Mouse (Mus musculus) neural tube, embryonic 11.5 days (tissue): ENCODE measurements around the gene Prrc2a. TPM values are rescaled to one million over a fixed set of nuclear protein-coding genes. Genes with fewer than 3 reads are reported as not detected.
A peak's percentile ranks its signal among the peaks of the same experiment; 100 is the strongest.

Source experiments
- ATAC-seq: fragments of 200-750 bp; cut with Nextera tagmentation; 2 replicates; pipeline ENCODE4 v1.8.0; 2017; ENCODE audit warnings: moderate number of reproducible peaks, mild to moderate bottlenecking, moderate TSS enrichment, moderate library complexity; ENCODE audit not compliant: insufficient read depth, low FRiP score, low TSS enrichment
- DNase-seq: peaks from one replicate; pipeline ENCODE4 v3.0.0-alpha.2; 2015; ENCODE audit warnings: low spot score
- H3K27ac ChIP-seq: fragments of 300-500 bp; sonication (generic); 2 replicates; pipeline ENCODE4 v1.5.1; 2014; ENCODE audit warnings: low read depth, mild to moderate bottlenecking, low read length
- H3K27me3 ChIP-seq: fragments of 300-500 bp; sonication (generic); 2 replicates; pipeline ENCODE4 v1.6.1; 2014; ENCODE audit warnings: mild to moderate bottlenecking, low read length, mixed read lengths; ENCODE audit not compliant: control insufficient read depth, insufficient read depth
- H3K36me3 ChIP-seq: fragments of 300-500 bp; sonication (generic); 2 replicates; pipeline ENCODE4 v1.6.1; 2014; ENCODE audit warnings: mild to moderate bottlenecking, low read length, moderate library complexity, mixed read lengths; ENCODE audit not compliant: control insufficient read depth, insufficient read depth
- H3K4me1 ChIP-seq: fragments of 300-500 bp; sonication (generic); 2 replicates; pipeline ENCODE4 v1.6.1; 2014; ENCODE audit warnings: low read length, mixed read lengths; ENCODE audit not compliant: control insufficient read depth, insufficient read depth
- H3K4me2 ChIP-seq: fragments of 300-500 bp; sonication (generic); 2 replicates; pipeline ENCODE4 v1.6.1; 2014; ENCODE audit warnings: low read depth, mild to moderate bottlenecking, moderate library complexity
- H3K4me3 ChIP-seq: fragments of 300-500 bp; sonication (generic); 2 replicates; pipeline ENCODE4 v1.5.1; 2014; ENCODE audit warnings: low read depth, low read length
- H3K9ac ChIP-seq: fragments of 300-500 bp; sonication (generic); 2 replicates; pipeline ENCODE4 v1.6.1; 2014; ENCODE audit warnings: mild to moderate bottlenecking, low read length
- H3K9me3 ChIP-seq: fragments of 300-500 bp; sonication (generic); 2 replicates; pipeline ENCODE4 v1.6.1; 2016; ENCODE audit warnings: low read length; ENCODE audit not compliant: control insufficient read depth
- WGBS: fragments of 180-500 bp; shearing (Covaris S2); extraction: QIAGEN DNeasy Blood & Tissue Kit; methylation state at CpG from one replicate; pipeline ENCODE4 v1.1.7; 2014; 5-methylcytosine and 5-hydroxymethylcytosine counted together
- polyA plus RNA-seq: library from polyadenylated mRNA; unstranded; fragments of >200 nt; fragmentation: Nextera tagmentation; extraction: Ambion mirVana; gene quantifications from 2 replicates; pipeline ENCODE4 v1.2.1, GENCODE M21; 2014

Prrc2a gene
- polyA plus RNA-seq, 1 experiment from 2014 or later, result 185 TPM

DNA sequence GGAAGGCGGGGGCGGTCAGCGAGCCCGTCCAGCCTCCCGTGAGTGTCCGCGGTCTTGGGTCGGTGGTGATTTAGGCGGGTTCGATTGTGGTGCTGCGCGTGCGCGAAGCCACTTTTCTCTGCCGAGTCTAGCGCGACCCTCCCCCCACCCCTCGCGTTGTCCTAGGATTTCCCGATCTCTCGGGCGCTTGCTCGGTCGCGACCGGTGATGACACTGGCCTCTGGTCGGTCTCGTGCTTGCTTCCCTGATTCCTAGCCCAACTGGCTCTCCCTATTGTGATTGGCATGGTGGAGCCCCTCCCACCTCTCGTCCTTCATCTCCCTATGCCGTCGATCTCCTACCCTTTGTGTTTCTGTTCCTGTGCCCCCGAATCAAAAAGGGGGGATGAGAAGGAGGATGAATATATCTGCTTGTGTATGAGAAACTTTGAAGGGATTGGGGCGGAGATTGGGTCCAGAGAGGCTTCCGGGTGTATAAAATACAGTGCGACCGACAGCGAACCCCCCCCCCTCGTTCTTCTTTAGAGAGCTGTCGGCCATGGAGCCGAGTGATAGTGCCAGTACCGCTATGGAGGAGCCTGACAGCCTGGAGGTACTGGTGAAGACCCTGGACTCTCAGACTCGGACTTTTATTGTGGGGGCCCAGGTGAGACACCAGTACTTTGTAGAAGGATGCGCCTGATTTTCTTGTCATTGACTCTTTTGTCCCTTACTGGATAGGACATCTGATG is 28.9 kb downstream of the Prrc2a start:
- H3K4me2 ChIP-seq, result peak overlapping the region; percentile 85
- ATAC-seq, result peak; percentile 54; the same call in 1 of the 2 replicates
- peaks cover 9% of the 10 kb centered on the region; the same call in 1 of the 2 replicates for H3K4me1 ChIP-seq
- no peak for DNase-seq
- H3K4me3 ChIP-seq, result peak overlapping the region; percentile 74
- no peaks in the 10 kb centered on the region for H3K9me3 ChIP-seq
- peak overlapping the region; percentile 90 for H3K27ac ChIP-seq
- H3K36me3 ChIP-seq, result peaks cover 20% of the 10 kb centered on the region
- 1% methylated on average over 35 of the region's 43 CpGs for WGBS
- H3K9ac ChIP-seq, result peak overlapping the region; percentile 81
- no peaks in the 10 kb centered on the region for H3K27me3 ChIP-seq

DNA sequence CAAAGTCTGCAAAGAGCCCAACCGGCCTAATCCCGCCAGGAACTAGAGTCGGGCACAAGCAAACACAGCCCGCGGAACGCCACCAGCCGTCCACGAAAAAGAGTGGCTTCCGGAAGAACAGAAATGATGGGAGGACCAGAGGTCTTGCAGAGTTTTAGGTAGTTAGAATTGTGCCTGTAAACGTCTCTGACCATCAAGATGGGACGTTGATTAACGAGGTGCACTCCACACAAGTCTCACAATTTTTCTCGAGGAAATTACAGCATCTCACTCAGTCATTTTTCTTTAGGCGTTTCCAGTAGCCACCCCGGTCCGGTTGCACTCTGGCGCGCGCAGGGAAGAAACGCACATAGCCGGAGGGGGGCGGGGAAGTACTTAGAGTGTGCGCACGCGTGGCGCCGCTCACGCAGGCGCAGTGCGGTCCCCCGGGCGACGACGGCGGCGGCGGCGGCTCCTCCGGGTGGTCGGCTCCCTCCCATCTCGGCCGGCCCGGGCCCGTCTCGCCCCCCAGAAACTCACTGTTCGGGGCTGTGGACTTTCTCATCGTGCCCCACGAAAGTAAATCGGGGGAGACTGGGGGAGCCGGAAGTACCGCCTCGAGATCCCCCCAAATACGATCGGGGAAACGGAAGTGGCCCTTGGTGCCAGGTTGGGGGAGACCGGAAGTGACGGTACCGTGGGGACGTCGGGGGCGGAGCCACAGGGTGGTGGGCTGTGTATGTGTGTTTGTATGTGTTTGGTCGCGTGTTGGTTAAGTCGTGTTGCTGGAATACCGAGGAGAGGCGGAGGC is 29.7 kb downstream of the Prrc2a start, which contains the start of gene Bag6:
Gene Bag6, plus strand, starts transcription at position 378 of the 790 bp plus-strand sequence.
- Histone ChIP-seq H3K9me3 (no peaks in the 10 kb centered on the region), H3K9ac (peak within 1 kb of the TSS; percentile 81), H3K27ac (peak within 1 kb of the TSS; percentile 90), H3K36me3 (peaks cover 13% of the 10 kb centered on the region), H3K4me2 (peak within 1 kb of the TSS; percentile 85), H3K4me3 (peak within 1 kb of the TSS; percentile 74), H3K27me3 (no peaks in the 10 kb centered on the region), H3K4me1 (peaks cover 9% of the 10 kb centered on the region; the same call in 1 of the 2 replicates)
- ATAC-seq (peak; percentile 93), DNase-seq (peak; percentile 97)
- under 1% methylated on average over 63 of the region's 66 CpGs for WGBS

- Histone ChIP-seq H3K27ac (no peak overlapping the region), H3K4me3 (no peak overlapping the region), H3K27me3 (no peaks in the 10 kb centered on the region), H3K4me2 (no peak overlapping the region), H3K9ac (no peak overlapping the region), H3K4me1 (peaks cover 9% of the 10 kb centered on the region; the same call in 1 of the 2 replicates), H3K36me3 (peaks cover 2% of the 10 kb centered on the region; the same call in 1 of the 2 replicates), H3K9me3 (no peaks in the 10 kb centered on the region)
- ATAC-seq, result no peak
- no peak for DNase-seq
- 94% methylated on average over 7 of the region's 7 CpGs for WGBS
Observed at GRCm38 (mm10) chr17:35133517-35133916, 31.2 kb downstream of the Prrc2a start.

DNA sequence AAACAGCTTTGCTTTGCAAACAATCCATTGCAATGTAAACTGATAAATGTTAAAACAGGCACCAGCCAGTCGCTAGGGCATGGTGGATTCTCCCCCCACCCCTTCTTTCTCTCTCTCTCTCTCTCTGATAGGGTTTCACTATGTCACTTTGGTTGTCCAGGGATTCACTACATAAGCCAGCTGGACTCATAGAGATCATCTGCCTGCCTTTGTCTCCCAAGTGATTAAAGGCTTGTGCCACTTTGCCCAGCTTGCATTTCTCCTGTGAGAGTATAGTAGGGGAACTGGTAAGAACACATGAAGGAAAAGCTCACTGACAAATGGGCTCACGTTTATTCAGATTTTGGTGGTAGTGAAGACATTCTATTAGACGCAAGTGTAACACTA is 32.5 kb downstream of the Prrc2a start:
- ATAC-seq (no peak), DNase-seq (no peak)
- Histone ChIP-seq H3K27ac (no peak overlapping the region), H3K27me3 (no peaks in the 10 kb centered on the region), H3K4me3 (no peak overlapping the region), H3K9me3 (no peaks in the 10 kb centered on the region), H3K9ac (no peak overlapping the region), H3K36me3 (no peaks in the 10 kb centered on the region), H3K4me2 (no peak overlapping the region), H3K4me1 (peaks cover 5% of the 10 kb centered on the region; the same call in 1 of the 2 replicates)
- 86% methylated on average over 3 of the region's 3 CpGs for WGBS

DNA sequence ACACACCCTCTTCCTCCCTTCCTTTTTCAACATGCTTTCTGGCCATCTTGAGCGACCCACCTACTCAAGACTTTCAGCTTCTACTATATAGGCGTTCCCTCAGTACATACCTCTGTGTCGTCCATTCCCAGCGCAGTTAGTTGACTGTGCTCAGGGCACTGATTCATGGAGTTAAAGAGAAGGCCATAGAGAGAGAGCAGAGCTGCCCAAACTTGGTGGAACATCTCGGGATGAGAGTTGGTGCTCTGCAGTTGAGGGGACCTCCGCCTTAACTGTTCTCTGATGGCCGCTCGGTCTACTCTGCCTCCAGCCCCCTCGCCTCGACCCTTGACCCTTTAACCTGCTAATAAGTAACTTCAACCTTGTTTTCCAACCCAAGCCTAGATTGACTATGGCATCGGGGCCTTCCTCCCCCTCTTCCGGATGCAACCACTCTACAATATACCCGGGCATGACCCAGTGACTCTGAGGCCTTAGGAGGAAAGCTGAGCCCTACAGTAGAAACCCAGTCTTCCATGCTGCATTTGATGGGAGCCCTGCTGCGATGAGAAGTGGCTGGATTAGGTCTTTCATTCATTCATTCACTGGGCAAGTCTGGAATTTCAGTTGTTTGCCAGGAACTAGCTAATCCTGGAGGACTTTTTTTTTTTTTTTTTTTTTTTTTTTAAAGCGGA is 33.1 kb downstream of the Prrc2a start, which contains the start of gene Apom:
Gene Apom, minus strand, starts transcription at position 551 of the 674 bp plus-strand sequence.
- no peak within 1 kb of the TSS for H3K4me3 ChIP-seq
- 81% methylated on average over 15 of the region's 15 CpGs for WGBS

DNA sequence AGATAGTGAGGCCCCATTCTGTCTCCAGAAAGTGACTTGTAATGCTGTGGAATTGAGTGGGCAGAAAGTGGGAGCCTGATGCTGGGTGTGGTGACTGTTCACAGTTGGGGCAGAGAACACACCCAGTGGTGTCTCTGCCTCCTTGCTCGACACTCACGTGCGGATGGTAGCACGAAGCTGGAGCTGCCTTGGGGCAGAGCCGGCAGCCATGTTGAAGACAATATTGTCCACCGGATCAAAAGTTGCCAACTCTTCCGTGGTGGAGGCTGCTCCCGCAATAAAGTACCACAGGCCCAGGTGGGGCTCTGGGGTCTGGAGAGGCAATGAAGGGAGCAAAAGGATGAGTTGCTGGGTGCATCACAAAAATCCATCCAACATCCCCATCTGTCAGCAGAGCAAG is 33.7 kb downstream of the Prrc2a start:
- no peak overlapping the region for H3K27ac ChIP-seq
- no peaks in the 10 kb centered on the region for H3K9me3 ChIP-seq
- no peaks in the 10 kb centered on the region for H3K27me3 ChIP-seq
- no peak for DNase-seq
- no peak for ATAC-seq
- H3K4me1 ChIP-seq, result peaks cover 5% of the 10 kb centered on the region; the same call in 1 of the 2 replicates
- H3K4me3 ChIP-seq, result no peak overlapping the region
- H3K36me3 ChIP-seq, result no peaks in the 10 kb centered on the region
- no peak overlapping the region for H3K9ac ChIP-seq
- no peak overlapping the region for H3K4me2 ChIP-seq
- WGBS, result 91% methylated on average over 8 of the region's 8 CpGs

More for the DNA sequence above, 33.1 kb downstream of the Prrc2a start, which contains the start of gene Apom:
- H3K4me1 ChIP-seq, result peaks cover 3% of the 10 kb centered on the region; the same call in 1 of the 2 replicates
- no peaks in the 10 kb centered on the region for H3K27me3 ChIP-seq
- DNase-seq, result no peak
- H3K4me2 ChIP-seq, result no peak within 1 kb of the TSS
- H3K9me3 ChIP-seq, result no peaks in the 10 kb centered on the region
- H3K9ac ChIP-seq, result no peak within 1 kb of the TSS
- no peaks in the 10 kb centered on the region for H3K36me3 ChIP-seq
- no peak within 1 kb of the TSS for H3K27ac ChIP-seq
- ATAC-seq, result no peak

DNA sequence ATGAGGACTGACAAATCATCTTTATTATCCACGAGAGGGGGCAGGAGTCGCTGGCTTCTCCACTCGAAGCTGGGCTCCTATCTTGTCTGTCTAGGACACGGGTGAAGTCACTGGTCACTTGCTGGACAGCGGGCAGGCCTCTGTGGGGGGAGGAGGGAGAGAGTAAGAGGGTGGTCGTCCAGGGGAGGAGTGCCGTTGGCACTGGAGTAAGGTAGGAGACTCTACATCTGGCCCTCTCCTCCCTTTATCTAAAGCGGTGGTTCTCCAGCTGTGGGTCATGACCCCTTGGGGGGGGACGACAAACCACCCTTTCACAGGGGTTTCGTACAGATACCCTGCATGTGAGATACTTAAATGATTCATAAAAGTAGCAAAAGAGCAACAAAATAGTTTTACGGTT is 35.7 kb downstream of the Prrc2a start:
- no peak overlapping the region for H3K9ac ChIP-seq
- no peaks in the 10 kb centered on the region for H3K9me3 ChIP-seq
- H3K27me3 ChIP-seq, result no peaks in the 10 kb centered on the region
- H3K27ac ChIP-seq, result no peak overlapping the region
- 75% methylated on average over 11 of the region's 11 CpGs for WGBS
- H3K4me3 ChIP-seq, result no peak overlapping the region
- no peaks in the 10 kb centered on the region for H3K36me3 ChIP-seq
- H3K4me1 ChIP-seq, result peaks cover 11% of the 10 kb centered on the region
- ATAC-seq (no peak), DNase-seq (no peak)
- no peak overlapping the region for H3K4me2 ChIP-seq

DNA sequence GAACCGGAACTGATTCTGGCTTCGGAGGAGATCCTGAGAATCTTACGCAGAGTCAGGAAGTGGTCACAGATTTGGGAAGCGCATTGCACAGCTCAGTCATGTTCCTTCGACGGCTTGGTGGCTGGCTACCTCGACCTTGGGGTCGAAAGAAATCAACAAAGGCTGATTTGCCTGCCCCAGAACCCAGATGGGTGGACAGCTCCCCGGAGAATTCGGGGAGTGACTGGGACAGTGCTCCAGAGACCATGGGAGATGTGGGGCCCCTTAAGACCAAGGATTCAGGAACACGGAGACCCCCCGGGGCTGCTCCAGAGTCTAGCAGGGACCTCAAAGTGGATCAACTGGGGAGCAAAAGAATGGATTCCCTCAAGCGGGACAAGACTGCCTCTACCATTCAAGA is 37.7 kb downstream of the Prrc2a start:
- Histone ChIP-seq H3K27ac (no peak overlapping the region), H3K4me3 (peak overlapping the region; percentile 61), H3K36me3 (no peaks in the 10 kb centered on the region; the same call in 1 of the 2 replicates), H3K4me2 (peak overlapping the region; percentile 76), H3K9me3 (no peaks in the 10 kb centered on the region), H3K4me1 (peaks cover 11% of the 10 kb centered on the region), H3K9ac (no peak overlapping the region), H3K27me3 (no peaks in the 10 kb centered on the region)
- 72% methylated on average over 13 of the region's 13 CpGs for WGBS
- no peak for ATAC-seq
- no peak for DNase-seq
